Mouse (Mus musculus) adrenal gland, postnatal 10 days (tissue): ENCODE results near the gene Agpat1. TPM values are rescaled to one million over a fixed set of nuclear protein-coding genes. Genes with fewer than 3 reads are reported as not detected.
A peak's percentile ranks its signal among the peaks of the same experiment; 100 is the strongest.

Experiments used
- DNase-seq: peaks from one replicate; pipeline ENCODE4 v3.0.0; 2021; ENCODE audit warnings: mixed read lengths
- total RNA-seq, 2 experiments: library from RNA; stranded (reverse); gene quantifications; 2 replicates each; pipeline ENCODE4 v1.2.3; 2021

Agpat1 gene
- total RNA-seq, 2 experiments from 2014 or later, result 92.7 TPM

DNA sequence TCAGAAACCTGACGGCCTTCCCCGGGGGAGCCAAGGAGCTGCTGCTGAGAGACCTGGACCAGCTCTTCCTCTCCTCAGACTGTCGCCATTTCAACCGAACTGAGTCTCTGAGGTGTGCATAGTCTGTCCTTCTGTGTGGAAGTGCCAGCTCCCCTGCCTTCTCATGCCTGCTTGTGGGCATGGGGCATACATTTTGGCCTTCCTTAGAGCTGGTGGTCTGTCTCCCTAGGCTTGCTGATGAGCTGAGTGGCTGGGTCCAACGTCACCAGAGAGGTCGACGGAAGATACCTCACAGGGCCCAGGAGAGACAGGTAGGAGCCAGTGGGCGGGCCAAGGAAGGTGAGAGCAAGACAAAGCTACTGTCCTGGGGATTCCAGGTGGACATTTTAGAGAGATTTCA is 48.9 kb downstream of the Agpat1 start:
- no peak for DNase-seq

DNA sequence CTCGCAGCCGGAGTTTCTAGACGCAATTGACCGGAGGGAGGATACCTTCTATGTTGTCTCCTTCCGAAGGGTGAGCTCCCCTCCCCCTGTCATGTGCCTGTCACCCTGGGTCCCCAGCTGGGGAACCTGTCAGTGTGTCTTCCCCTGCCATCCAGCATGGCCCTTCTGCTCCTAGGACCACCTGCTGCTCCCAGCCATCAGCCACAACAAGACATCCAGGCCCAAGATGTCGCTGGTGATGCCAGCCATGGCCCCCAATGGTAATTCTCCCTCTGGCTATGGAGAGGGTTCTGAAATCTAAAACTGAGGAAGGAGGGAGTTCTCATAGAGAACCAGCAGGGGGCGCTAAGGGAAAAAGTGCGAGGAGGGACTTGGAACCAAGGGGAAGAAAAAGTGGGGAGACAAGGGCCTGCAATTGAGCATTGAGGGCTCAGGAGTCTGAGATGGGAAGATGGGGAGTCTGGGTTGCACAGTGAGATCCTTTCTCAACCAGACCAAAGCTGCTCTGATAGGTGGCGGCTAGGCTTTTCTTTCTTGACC is 49.8 kb downstream of the Agpat1 start:
- peak; percentile 80 for DNase-seq

DNA sequence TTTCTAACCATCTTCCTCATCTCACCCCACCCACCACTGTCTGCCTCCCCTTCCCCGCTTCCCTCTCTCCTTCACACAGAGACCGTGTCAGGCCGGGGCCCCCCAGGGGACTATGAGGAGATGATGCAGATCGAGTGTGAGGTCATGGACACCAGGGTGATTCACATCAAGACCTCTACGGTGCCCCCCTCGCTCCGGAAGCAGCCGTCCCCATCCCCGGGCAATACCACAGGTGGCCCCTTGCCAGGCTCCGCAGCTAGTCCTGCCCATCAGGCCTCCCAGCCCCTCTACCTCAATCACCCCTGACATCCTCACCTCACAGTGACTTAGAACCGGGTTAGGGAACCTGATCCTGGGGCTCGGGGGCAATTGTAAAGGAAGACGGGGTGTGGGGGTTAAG is 50.3 kb downstream of the Agpat1 start:
- no peak for DNase-seq

DNA sequence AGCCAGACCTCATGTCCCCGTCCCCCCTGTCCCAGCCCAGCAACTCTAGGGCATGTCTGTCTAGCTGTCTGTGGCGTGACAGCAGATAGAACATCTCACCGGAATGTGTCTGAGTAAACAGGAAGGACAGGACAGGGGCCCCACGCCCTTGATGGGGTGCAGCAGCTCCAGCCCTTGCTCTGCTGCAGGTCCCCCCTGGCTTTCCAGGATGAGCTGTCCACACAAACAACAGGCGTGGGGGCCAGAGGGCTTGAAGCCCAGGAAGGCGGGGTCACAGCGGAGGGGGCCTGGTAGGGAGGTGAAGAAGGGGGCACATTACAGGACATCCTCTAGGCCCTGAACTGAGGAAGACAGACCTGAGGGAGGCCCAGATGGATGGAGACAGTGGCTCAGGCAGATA is 51.1 kb downstream of the Agpat1 start:
- peak; percentile 67 for DNase-seq

DNA sequence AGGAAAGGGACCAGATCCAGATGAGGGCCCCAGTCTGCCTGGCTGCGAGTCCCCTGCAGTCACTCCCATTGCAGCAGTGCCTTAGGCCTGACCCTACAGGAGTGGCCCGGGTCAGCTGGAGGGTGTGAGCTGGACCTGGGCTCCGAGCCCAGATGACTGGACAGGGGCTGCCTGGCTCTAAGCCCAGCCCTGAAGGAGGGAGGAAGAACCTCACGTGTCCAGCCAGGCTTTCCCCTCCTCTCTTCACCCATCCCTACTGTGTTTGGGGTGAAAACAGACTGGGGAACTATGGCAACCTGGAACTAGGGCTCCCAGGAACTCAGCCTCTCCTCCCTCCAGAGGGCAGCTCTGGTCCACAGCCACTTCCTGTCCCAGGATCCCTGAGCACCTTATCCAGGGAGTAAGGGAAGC is 51.5 kb downstream of the Agpat1 start:
- DNase-seq, result peak; percentile 86

DNA sequence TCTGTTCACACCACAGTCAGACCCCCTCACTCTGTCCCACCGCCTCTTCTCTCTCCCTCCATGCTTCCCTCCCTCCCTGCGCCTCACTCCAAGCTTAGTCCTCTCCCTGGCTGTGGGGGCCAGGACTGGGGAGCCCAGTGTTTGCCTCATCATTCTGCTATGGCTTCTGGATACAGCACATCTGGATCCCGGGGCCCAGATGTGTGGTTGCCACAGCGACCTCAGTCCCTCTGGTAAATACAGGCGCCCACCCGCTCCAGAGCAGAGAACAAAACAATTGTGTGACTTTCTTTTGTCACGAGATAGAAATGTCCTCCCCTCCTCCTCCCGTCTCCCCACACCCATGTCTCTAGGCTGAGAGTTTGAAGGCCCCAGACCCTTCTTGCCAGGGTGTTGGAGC is 52.6 kb downstream of the Agpat1 start:
- DNase-seq, result no peak

DNA sequence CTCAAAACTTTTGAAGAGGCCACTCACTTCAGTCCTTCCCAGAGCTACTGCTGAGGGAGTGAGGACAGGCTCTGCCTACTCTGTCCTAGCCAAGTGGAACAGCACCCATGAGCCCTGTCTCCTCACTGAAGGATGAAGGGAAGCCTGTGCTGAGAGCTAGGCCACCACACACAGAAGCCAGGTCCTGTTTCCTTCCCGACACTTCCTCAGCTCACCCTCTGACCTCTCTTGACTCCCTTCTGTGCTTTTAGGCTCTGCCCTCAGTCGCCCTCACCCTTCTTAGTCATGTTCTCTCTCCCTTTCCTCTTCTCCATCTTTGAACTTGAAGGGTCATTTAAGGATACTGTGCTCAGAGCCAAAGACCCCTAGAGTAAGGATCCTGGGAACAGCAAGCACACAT is 53.2 kb downstream of the Agpat1 start:
- DNase-seq, result no peak

DNA sequence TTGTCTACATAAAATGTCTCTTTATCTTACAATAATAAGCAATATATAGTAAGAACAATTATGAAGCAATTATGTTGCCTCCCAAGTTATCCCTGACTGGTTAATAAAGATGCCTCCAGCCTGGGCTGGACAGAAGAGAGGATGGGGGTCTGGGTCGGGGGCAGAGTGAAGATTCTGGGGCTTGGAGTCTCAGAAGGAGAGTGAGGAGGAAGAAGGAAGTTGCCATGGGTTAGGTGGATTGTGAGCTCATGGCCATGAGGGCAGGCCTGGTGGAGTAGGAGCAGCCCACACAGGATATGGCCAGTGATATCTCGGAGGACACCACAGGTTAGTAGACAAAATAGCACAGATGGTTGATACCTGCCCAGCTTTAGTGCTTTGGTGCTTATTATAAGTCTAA is 54.1 kb downstream of the Agpat1 start:
- no peak for DNase-seq

DNA sequence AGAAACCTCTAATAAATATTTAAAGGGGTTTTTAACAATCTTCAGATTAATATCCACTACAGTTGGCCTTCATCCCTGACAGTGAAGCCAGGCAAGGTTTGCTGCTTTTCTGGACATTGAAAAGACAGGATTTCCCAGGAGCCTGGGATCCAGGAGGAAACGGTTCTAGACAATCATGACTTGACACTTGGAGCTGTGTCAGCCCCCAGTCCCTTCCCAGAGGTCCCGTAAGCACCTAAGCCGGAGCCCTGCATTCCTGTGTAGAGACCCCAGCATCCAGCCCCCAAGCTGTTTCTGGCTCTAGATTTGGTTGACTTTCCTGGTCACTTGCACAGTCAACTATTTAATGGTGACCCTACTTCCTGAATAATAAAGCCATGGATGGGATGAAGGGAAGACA is 54.5 kb downstream of the Agpat1 start:
- DNase-seq, result no peak

DNA sequence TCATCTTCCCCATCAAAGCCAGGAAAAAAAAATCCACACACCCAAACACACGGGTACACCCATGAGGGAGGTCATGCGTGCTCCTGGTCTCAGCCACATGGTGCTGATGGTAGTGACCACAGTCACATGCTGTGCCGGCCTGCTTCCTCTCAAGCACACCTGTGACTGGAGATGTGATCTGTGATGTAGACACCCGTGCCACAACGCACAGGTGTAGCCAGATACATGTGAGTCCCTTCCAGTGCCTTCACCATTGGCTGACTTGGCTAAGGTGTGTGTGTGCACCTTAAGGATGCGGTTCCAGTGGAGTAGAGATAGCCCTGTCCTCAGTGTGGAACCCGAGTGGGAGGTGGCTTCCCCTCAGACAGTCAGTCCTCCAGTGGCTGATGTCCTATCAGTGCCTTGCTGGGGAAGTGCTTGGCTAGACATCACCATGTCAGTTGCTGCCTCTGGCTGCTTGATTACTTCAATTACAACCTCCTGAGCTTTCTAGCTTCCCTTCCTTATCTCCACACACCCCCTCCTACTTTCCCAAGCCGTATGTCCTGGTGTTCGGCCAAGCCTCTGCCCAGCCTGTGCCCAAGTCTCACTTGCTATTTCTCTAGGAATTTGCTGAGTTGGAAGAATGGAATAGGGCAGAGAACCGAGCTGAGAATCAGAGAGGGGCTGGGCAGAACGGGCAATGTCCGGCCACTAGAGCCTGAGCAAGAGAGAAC is 55.3 kb downstream of the Agpat1 start:
- DNase-seq, result no peak

DNA sequence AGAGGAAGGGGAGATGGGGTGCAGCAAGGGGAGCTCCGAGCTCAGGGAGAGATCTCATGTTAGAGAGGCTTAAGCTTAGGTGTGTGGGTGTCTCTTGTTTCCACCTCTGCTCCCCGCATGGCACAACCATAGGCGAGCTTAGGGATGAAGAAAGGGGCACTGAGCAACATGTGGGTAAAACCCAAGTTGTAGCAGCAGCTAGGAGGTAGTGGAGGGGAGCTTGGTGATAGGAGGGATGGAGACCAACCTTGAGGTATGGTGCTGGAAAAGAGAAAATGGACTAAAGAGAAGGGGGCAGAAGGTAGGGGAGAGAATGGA is 55.8 kb downstream of the Agpat1 start:
- DNase-seq, result no peak

DNA sequence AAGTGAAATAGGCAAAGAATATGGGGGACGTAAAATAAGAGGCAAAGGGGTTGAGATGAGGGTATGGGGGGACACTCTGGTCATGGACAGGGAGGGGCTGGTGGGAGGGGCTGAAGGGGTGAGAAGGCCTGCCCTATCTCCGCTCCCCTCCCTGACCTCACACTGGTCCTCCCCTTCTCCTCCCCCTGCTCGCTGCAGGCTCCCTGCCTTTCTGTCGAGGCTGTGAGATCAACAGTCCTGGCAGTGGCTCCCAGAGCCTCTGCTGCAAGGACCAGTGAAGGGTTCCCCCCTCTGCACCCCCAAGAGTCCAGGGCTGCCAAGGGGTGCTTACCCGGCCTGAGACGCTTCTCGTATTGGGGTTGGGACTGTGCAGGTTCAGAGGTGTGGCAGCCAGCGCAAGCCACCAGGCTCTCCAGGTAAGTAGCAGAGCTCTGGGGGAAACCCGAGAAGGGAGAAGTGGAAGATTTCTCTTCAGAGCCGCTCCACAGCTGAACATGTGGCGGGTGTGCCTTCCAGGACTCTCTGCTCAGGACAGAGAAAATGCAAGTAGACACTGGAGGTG is 56.3 kb downstream of the Agpat1 start:
- DNase-seq, result no peak

DNA sequence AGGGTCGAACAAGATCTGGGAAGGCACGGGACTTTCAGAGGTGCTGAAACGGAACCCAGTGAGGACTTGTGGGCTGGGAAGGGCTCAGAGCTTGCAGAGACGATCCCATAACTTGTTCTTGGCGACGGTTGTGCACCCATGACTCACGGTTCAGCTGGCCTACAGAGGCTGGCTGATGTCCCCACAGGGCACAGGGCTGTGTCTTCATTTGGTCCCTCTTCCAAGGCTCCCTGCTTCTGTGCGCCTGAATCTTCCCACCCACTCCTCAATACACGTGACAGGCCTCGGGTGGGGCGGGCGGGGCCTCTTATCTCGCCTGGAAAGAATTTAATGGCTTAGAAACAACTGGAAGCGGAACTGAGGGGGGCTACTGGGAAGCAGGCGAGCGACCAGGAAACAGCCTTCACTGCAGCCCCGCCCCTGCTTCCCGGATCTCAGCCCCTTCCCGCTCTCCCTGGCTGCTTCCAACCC is 57.1 kb downstream of the Agpat1 start:
- DNase-seq, result peak; percentile 57

DNA sequence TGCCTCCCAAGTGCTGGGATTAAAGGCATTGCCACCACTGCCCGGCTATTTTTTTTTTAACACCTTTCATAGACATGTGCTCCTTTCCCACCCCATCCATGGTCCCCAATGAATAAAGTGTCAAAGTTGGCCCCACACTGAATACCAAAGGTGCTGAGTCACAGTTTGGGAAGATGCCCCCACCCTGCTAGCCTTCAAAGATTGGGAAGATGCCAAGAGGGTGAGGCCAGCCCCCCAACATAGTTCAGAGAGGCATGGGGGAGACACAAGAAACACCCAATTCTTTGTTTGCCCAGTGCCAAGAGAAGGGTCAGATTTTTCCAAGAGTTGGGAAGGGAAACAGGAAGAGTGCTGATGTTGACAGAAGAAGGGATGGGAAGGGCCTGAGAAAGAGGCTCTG is 58.4 kb downstream of the Agpat1 start:
- DNase-seq, result no peak

DNA sequence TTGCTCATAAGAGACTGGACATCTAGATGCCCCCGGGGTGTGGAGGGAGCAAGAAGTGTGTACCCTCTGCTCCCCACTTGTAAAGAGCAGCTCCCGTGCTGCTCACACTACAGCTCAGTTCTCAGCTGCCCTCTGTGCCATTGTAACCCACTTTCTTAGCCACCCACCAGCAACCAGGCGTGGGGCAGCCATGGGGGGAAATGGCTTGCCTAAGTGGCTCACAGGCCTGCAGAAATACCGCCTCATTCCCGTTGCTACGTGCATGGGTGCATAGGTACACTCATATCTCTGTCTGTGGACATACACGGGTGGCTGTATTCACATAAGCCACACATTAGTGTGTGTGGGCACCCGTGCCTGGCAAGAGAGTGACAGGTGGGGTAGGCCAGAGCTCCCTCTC is 58.9 kb downstream of the Agpat1 start:
- DNase-seq, result no peak

Other genes with a start within 250 kb of the Agpat1 start
- gene Btnl2, start 249.4 kb upstream of the Agpat1 start, total RNA-seq, result under 1 TPM; 0.48 to 0.66 TPM
- gene Btnl1, start 227.1 kb upstream of the Agpat1 start, total RNA-seq, result not detected
- 1 to 10 TPM; 1.5 to 3.6 TPM for gene BC051142, start 205.4 kb upstream of the Agpat1 start, total RNA-seq
- not detected for gene Btnl4, start 126.9 kb upstream of the Agpat1 start, total RNA-seq
- gene Btnl6, start 86.9 kb upstream of the Agpat1 start, total RNA-seq, result not detected
- 10 to 100 TPM; 34.9 to 36.3 TPM for gene Notch4, start 40.0 kb upstream of the Agpat1 start, total RNA-seq
- 10 to 100 TPM; 11.0 to 12.1 TPM for gene Gpsm3, start 14.5 kb upstream of the Agpat1 start, total RNA-seq
- 10 to 100 TPM; 39.0 to 52.4 TPM for gene Pbx2, start 13.0 kb upstream of the Agpat1 start, total RNA-seq
- 1 to 10 TPM; 2.0 to 4.3 TPM for gene Ager, start 6.4 kb upstream of the Agpat1 start, total RNA-seq
- gene Rnf5, start 572 bp upstream of the Agpat1 start, total RNA-seq, result 10 to 100 TPM; 70.4 to 71.5 TPM
- gene Egfl8, start 11.7 kb downstream of the Agpat1 start, total RNA-seq, result 1 to 10 TPM; 6.1 to 9.9 TPM
- 10 to 100 TPM; 47.8 to 48.0 TPM for gene Ppt2, start 24.2 kb downstream of the Agpat1 start, total RNA-seq
- 1 to 10 TPM; 4.5 to 7.9 TPM for gene Prrt1, start 25.3 kb downstream of the Agpat1 start, total RNA-seq
- 10 to 100 TPM; 11.8 to 14.4 TPM for gene Fkbpl, start 40.5 kb downstream of the Agpat1 start, total RNA-seq
- 10 to 100 TPM; 37.8 to 40.1 TPM for gene Atf6b, start 42.9 kb downstream of the Agpat1 start, total RNA-seq
- 10 to 100 TPM; 40.6 to 47.3 TPM for gene Tnxb, start 66.3 kb downstream of the Agpat1 start, total RNA-seq
- 100 to 1,000 TPM in 1 of 2 experiments, 10 to 100 TPM in 1; 88.4 to 156 TPM for gene C4b, start 139.6 kb downstream of the Agpat1 start, total RNA-seq
- gene Cyp21a1, start 200.3 kb downstream of the Agpat1 start, total RNA-seq, result 1,000 to 10,000 TPM; 2,477 to 2,588 TPM
- 10 to 100 TPM; 31.8 to 33.0 TPM for gene Stk19, start 232.7 kb downstream of the Agpat1 start, total RNA-seq
- gene Dxo, start 232.8 kb downstream of the Agpat1 start, total RNA-seq, result 10 to 100 TPM; 45.1 to 52.2 TPM
- 10 to 100 TPM; 49.2 to 60.8 TPM for gene Skiv2l, start 245.9 kb downstream of the Agpat1 start, total RNA-seq
- gene Nelfe, start 246.1 kb downstream of the Agpat1 start, total RNA-seq, result 10 to 100 TPM; 44.2 to 48.4 TPM